Mouse (Mus musculus): ENCODE data around the gene Ppfia4.

Gene Ppfia4

GRCm38 (mm10) chr1:134332770-134333271 is at the start of gene Ppfia4:
Gene Ppfia4, minus strand, starts transcription at chr1:134332928.
- in situ Hi-C loops (cut with MboI; ENCODE audit: low pct_unique_long_range_greater_than_20kb in 1 of 2, low sequenced_read_pairs in 2 of 2, unreplicated experiment in 1 of 2) = no loop called here

- in situ Hi-C loops (cut with MboI; ENCODE audit: low pct_unique_long_range_greater_than_20kb in 1 of 2, low sequenced_read_pairs in 2 of 2, unreplicated experiment in 1 of 2) = no loop called here
These were observed 49.3 kb upstream of the Ppfia4 start for GRCm38 (mm10) chr1:134381795-134382625.

- in situ Hi-C loops (cut with MboI; ENCODE audit: low pct_unique_long_range_greater_than_20kb in 1 of 2, low sequenced_read_pairs in 2 of 2, unreplicated experiment in 1 of 2) = no loop called here
These were observed 48.3 kb upstream of the Ppfia4 start for GRCm38 (mm10) chr1:134381051-134381450.

GRCm38 (mm10) chr1:134374124-134374523 is 41.4 kb upstream of the Ppfia4 start:
- in situ Hi-C loops (cut with MboI; ENCODE audit: low pct_unique_long_range_greater_than_20kb in 1 of 2, low sequenced_read_pairs in 2 of 2, unreplicated experiment in 1 of 2) = no loop called here

- in situ Hi-C loops (cut with MboI; ENCODE audit: low pct_unique_long_range_greater_than_20kb in 1 of 2, low sequenced_read_pairs in 2 of 2, unreplicated experiment in 1 of 2) = loop anchor here in 1 of 2 experiments (10.0 kb wide), 1 partner anchor 66 kb away; no protein-coding TSS in a partner anchor
These were observed 36.1 kb upstream of the Ppfia4 start for GRCm38 (mm10) chr1:134368777-134369337.

- in situ Hi-C loops (cut with MboI; ENCODE audit: low pct_unique_long_range_greater_than_20kb in 1 of 2, low sequenced_read_pairs in 2 of 2, unreplicated experiment in 1 of 2) = loop anchor here in 1 of 2 experiments (10.0 kb wide), 1 partner anchor 69 kb away; no protein-coding TSS in a partner anchor
These were observed 32.8 kb upstream of the Ppfia4 start for GRCm38 (mm10) chr1:134365491-134365890.

- in situ Hi-C loops (cut with MboI; ENCODE audit: low pct_unique_long_range_greater_than_20kb in 1 of 2, low sequenced_read_pairs in 2 of 2, unreplicated experiment in 1 of 2) = loop anchor here in 1 of 2 experiments (10.0 kb wide), 1 partner anchor 72 kb away; no protein-coding TSS in a partner anchor
These were observed 30.5 kb upstream of the Ppfia4 start for GRCm38 (mm10) chr1:134363194-134363593.

GRCm38 (mm10) chr1:134361857-134362212 is 29.1 kb upstream of the Ppfia4 start, which contains the start of gene Tmem183a:
Gene Tmem183a, minus strand, starts transcription at chr1:134361979.
- in situ Hi-C loops (cut with MboI; ENCODE audit: low pct_unique_long_range_greater_than_20kb in 1 of 2, low sequenced_read_pairs in 2 of 2, unreplicated experiment in 1 of 2) = loop anchor here in 1 of 2 experiments (10.0 kb wide), 1 partner anchor 73 kb away; no protein-coding TSS in a partner anchor

GRCm38 (mm10) chr1:134361195-134361856 is 28.6 kb upstream of the Ppfia4 start:
- in situ Hi-C loops (cut with MboI; ENCODE audit: low pct_unique_long_range_greater_than_20kb in 1 of 2, low sequenced_read_pairs in 2 of 2, unreplicated experiment in 1 of 2) = loop anchor here in 1 of 2 experiments (10.0 kb wide), 1 partner anchor 73 kb away; no protein-coding TSS in a partner anchor

- in situ Hi-C loops (cut with MboI; ENCODE audit: low pct_unique_long_range_greater_than_20kb in 1 of 2, low sequenced_read_pairs in 2 of 2, unreplicated experiment in 1 of 2) = loop anchor here in 1 of 2 experiments (10.0 kb wide), 1 partner anchor 74 kb away; no protein-coding TSS in a partner anchor
These were observed 27.9 kb upstream of the Ppfia4 start for GRCm38 (mm10) chr1:134360656-134361055.

GRCm38 (mm10) chr1:134357461-134357860 is 24.7 kb upstream of the Ppfia4 start:
- in situ Hi-C loops (cut with MboI; ENCODE audit: low pct_unique_long_range_greater_than_20kb in 1 of 2, low sequenced_read_pairs in 2 of 2, unreplicated experiment in 1 of 2) = loop anchor here (10.0 kb wide), 1 partner anchor 267 kb away; no protein-coding TSS in a partner anchor

GRCm38 (mm10) chr1:134353326-134353725 is 20.6 kb upstream of the Ppfia4 start:
- in situ Hi-C loops (cut with MboI; ENCODE audit: low pct_unique_long_range_greater_than_20kb in 1 of 2, low sequenced_read_pairs in 2 of 2, unreplicated experiment in 1 of 2) = loop anchor here (10.0 kb wide), 1 partner anchor 271 kb away; no protein-coding TSS in a partner anchor

- in situ Hi-C loops (cut with MboI; ENCODE audit: low pct_unique_long_range_greater_than_20kb in 1 of 2, low sequenced_read_pairs in 2 of 2, unreplicated experiment in 1 of 2) = no loop called here
These were observed 15.1 kb upstream of the Ppfia4 start for GRCm38 (mm10) chr1:134347791-134348190.

GRCm38 (mm10) chr1:134345075-134345474 is 12.3 kb upstream of the Ppfia4 start:
- in situ Hi-C loops (cut with MboI; ENCODE audit: low pct_unique_long_range_greater_than_20kb in 1 of 2, low sequenced_read_pairs in 2 of 2, unreplicated experiment in 1 of 2) = no loop called here

- in situ Hi-C loops (cut with MboI; ENCODE audit: low pct_unique_long_range_greater_than_20kb in 1 of 2, low sequenced_read_pairs in 2 of 2, unreplicated experiment in 1 of 2) = no loop called here
These were observed 11.6 kb upstream of the Ppfia4 start for GRCm38 (mm10) chr1:134344005-134344950.

GRCm38 (mm10) chr1:134343567-134343966 is 10.8 kb upstream of the Ppfia4 start:
- in situ Hi-C loops (cut with MboI; ENCODE audit: low pct_unique_long_range_greater_than_20kb in 1 of 2, low sequenced_read_pairs in 2 of 2, unreplicated experiment in 1 of 2) = no loop called here

- in situ Hi-C loops (cut with MboI; ENCODE audit: low pct_unique_long_range_greater_than_20kb in 1 of 2, low sequenced_read_pairs in 2 of 2, unreplicated experiment in 1 of 2) = no loop called here
These were observed 10.1 kb upstream of the Ppfia4 start for GRCm38 (mm10) chr1:134342781-134343310.

All from mouse embryonic stem cell (cell line).